Mouse (Mus musculus) heart, postnatal 0 days (tissue): ENCODE results near the gene Lctl.

Experiments used
- CTCF ChIP-seq: IDR thresholded peaks from 2 replicates; pipeline ENCODE4 v1.5.1; 2016; ENCODE audit warnings: antibody characterized with exemption, control low read depth, low read depth
- EP300 ChIP-seq: IDR thresholded peaks from 2 replicates; pipeline ENCODE4 v1.6.1; 2016; ENCODE audit warnings: antibody characterized with exemption, low read depth

- TF ChIP-seq EP300 (no peak), CTCF (no peak)
These were observed 57.8 kb downstream of the Lctl start for GRCm38 (mm10) chr9:64174766-64175165.
